Mouse (Mus musculus): ENCODE data around the gene Itgb7.
A peak's percentile ranks its signal among the peaks of the same experiment; 100 is the strongest.

The Itgb7 gene

DNA sequence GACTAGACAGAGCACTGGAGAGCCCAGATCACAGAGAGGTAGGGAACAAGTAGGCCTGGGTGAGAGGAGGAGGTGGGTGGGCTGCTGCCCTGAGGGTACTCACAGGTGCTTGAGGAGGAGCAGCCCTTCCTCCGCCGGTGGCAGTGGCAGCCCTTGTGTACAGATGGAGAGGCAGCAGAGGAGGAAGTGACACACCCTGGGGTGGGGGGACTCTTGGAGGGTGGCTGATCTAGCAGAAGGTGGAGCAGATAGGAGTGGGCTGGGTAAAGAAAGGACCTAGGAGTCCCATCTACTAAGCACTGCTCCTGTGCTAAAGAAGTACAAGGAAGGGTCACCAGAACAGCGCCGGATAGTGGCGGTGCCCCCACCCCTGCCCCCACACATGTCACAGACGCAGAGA is at the start of gene Itgb7:
Gene Itgb7 (minus strand): TSS at position 197 of the 400 bp plus-strand sequence.
- DNase-seq (ENCODE audit: low read depth, low spot score): no peak

DNA sequence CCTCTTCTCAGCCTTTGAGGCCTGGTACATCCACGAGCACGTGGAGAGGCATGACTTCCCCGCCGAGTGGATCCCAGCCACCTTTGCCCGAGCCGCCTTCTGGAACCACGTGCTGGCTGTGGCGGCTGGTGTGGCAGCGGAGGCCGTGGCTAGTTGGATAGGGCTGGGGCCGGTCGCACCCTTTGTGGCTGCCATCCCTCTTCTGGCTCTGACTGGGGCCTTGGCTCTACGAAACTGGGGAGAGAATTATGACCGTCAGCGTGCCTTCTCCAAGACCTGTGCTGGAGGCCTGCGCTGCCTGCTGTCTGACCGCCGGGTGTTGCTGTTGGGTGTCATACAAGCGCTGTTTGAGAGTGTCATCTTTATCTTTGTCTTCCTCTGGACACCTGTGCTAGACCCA is 48.9 kb upstream of the Itgb7 start:
- no peak for DNase-seq (ENCODE audit: low read depth, low spot score)

DNA sequence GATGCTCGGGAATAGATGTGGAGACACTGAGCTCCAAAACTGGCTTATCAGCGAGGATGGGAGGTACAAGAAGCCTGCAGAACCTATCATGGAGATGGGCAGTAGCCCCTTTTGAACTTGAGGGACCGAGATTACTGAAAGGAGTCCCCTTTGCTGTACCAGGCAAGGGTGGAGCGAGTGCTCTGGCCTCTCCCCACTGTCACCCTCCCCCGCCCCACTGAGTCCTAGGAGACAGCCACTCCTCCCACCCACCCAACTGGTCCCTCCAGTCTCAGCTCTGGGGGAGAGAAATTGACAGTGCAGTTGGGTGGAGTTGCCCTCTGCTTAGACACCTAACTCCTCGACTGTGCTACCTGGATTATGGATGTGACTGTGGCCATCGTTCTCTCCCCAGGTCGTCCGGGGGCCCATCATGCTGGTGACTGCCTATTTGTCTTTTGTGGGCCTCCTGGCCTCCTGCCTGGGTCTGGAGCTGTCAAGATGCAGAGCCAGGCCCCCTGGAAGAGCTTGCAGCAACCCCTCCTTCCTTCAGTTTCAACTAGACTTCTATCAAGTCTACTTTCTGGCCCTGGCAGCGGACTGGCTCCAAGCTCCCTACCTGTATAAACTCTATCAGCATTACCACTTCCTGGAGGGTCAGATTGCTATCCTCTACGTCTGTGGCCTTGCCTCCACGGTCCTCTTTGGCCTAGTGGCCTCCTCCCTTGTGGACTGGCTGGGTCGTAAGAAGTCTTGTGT is 48.2 kb upstream of the Itgb7 start:
- no peak for DNase-seq (ENCODE audit: low read depth, low spot score)

DNA sequence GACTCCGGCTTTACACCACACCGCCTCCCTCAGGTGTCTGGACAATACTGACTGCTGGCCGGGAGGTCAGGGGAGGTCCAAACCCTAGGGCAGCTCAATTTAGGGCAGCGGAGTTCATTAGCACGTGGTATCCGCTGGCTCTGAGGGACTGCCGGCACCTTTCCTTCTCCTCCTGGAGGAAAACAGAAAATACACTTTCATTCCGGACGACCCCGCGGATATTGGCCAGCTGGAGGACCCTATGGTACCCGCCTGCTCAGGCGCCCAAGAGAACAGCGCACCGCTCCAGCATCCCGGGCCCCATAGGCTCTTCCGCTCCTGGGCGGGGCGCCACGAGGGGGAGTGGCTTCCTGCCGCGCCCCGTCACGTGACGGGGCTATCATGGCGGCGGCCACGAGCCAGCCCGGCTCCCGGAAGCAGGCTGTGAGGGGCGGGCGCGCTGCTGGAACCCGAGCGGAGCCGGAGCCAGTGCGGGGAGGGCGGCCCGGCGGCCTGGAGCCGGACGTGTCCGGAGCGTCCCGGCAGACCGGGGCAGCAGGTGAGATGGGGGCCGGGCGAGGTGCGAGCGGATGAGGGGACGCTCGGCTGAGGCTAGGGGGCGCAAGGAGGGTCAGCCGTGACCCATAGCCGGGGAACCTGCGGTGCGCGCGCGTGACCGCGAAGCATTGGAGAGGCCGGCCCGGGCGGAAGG is 47.5 kb upstream of the Itgb7 start, which contains the start of gene Mfsd5:
Gene Mfsd5 (plus strand): TSS at position 363 of the 691 bp plus-strand sequence.
- DNase-seq (ENCODE audit: low read depth, low spot score): peak; percentile 88

DNA sequence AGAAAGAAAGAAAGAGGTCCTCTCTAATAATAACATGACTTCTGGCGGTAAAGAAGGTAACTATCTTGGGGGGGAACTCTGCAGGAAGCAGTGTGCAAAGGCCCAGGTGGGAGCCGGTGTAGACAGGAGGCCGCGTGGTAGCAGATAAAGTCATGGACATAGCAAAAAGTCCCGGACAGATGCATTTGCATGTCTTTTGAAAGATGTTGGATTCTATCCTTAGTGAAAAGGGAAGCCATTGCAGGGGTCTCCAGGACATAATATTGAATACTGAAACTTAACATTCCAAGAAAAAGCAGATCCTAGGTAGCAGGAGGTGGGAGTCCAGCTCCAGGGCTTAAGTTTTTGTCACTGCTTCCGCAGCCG is 47.0 kb upstream of the Itgb7 start:
- no peak for DNase-seq (ENCODE audit: low read depth, low spot score)

DNA sequence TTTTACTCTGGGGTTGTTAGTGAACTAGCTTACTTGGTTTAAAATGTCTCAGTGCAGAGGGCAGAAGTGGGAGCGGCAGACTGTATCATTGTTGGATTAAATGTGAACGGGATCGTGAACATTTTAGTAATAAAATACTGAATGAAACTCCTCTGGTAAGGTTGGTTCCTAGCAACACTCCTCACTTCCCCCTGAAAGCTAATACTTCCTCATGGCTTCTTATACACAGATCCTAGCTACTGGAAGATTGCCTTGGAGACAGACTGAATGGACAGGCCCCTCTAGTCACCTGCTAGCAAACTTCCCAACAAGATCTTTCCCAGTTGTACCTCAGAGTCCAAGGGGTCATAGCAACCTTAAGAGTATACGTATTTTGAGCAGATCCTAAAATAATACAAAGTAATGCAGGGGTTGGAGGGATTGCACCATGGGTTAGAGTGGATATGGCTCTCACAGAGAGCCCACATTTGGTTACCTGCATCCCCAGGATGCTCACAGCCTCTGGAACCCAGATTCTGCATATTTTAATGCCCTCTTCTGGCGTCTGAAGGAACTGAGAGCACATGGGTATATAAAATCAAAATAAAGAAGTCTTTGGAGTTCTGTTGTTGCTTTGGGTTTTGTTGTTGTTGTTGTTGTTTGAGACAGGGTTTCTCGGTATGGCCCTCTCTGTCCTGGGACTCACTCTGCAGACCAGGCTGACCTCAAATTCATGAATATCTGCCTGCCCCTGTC is 42.4 kb upstream of the Itgb7 start:
- DNase-seq (ENCODE audit: low read depth, low spot score): no peak

DNA sequence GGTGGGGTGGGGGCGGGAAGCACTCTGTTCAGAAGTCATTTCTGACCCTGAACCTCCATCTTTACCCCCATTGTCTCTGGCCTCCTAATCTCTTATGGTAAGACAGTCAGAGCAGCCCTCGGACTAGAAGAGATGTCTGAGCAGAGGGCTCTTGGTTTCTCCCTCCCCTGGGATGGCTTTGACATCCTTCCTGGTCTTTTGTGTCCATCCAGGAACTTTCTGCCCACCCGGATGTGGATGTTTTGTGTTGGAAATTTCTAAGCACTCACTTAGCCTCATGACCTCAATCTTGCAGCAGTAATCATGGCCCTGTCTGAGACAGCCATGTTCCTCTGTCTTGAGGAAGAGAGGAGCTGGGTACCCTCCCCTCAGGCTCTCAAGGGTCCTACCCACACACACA is 39.7 kb upstream of the Itgb7 start:
- no peak for DNase-seq (ENCODE audit: low read depth, low spot score)

DNA sequence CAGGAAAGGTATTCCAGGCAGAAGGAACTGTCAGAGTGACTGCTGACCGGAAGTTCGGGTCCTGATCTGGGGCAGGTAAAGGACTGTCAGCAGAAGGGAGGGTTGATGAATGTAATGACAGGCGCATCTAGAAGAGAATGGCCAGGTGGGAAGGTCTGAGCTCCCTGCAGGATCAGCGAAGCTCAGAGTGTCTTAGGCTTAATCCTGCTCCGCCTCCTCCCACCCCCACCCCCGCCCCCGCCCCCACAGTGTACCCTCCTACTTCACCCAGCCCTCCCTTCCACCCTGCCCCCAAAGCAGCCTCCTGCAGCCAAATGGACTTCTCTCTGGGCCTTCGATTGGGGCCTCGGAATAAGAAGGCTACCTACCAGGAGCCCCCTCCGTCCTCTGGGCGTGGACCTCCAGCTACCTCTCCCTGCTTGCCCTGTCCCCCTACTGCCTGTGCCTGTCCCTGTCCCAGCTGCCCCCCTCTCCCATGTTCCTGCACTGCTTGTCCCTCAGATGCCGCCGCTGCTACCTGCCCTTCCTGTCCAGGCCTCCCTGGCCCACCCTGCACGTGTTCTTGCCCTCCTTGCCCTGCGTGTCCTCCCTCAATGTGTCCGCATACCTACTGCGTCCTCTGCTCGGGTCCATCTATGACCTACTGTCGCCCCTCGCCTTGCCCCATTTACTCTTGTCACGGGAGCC is 38.7 kb upstream of the Itgb7 start, which contains the start of gene Gm9918:
Gene Gm9918 (plus strand): TSS at position 290 of the 687 bp plus-strand sequence.
- DNase-seq (ENCODE audit: low read depth, low spot score): no peak

DNA sequence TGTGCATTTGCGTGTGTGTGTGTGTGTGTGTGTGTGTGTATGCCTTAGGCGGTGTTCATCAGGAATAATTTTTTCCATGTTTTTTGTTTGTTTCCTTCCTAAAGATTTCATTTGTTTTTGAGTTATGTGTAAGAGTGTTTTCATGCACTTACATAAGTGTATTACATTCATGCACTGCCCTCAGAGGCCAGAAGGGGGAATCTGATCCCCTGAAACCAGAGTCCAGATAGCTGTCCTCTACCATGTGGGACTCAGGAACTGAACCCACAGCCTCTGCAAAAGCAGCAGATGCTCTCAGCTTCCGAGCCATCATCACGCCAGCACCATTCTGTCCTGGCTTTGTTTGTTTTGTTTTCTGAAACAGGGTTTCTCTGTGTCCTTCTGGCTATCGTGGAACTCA is 33.8 kb upstream of the Itgb7 start:
- peak; percentile 56 for DNase-seq (ENCODE audit: low read depth, low spot score)

DNA sequence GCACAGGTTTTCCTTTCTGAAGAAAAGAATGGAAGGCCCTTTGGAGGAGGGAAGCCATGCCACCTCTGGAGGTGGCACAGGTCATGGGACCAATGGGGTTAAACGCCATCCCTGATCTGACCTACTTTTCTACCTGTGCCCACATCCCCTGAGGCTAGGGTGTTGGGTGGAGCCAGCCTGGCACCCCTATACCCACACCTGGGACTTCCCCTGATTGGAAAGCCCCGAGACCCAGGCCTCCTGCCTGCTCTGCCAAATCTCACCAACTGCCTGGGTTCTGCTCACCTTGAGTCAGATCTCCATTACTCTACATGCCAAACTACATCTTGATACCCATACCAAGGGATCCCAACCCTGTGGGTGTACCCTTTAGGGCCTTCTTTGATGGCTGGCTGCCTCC is 31.3 kb upstream of the Itgb7 start:
- no peak for DNase-seq (ENCODE audit: low read depth, low spot score)

DNA sequence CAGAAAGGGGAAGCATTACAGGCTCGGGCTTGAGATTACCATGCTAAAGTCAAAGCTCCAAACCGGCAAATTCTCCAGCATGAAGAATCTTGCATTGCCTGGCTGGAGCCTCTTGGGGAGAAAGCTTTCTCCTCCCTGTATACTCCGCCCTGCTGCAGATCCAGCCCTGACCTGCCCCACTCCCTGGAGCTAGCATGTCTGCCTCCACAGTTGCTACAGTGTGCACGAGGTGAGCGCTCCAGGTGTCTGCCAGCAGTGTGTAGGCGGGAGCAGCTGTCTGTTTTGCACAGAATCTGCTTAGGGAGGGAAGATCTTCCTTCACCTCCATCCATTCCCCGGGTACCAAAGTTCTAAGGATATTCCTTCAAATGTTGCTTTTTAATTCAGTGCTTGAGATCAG is 30.8 kb upstream of the Itgb7 start:
- DNase-seq (ENCODE audit: low read depth, low spot score): no peak

DNA sequence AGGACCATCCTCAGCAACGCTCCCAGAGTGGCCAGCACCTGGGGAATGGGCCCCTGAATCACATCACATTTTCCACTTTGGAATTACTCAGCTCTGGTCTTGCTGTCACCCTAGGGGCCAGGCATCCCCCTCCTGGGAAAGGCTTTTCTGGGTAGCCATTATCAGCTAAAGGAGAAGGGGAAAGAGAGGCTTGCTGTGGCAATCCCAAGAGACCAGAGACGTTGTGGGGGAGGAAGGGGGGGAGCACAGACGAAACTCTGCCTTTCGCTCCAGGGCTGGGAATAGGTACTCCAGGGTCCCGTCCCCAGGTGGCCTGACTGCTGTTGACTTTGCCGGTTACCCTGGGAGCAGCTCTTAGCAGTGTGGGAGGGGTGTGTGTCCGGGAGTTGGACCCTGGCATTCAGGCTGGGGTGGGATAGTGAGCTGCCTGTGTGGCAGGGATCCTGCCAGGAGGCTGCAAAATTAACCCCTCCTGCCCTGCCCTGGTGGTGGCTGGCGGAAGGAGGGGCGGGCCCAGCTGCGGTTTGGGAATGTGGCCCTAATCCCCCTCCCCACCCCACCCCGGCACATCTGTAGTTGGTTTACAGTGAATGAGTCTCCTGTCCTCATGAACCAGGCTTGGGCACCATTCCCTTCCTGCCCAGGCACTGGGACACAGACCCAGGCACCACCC is 27.0 kb upstream of the Itgb7 start:
- peak; percentile 51 for DNase-seq (ENCODE audit: low read depth, low spot score)

DNA sequence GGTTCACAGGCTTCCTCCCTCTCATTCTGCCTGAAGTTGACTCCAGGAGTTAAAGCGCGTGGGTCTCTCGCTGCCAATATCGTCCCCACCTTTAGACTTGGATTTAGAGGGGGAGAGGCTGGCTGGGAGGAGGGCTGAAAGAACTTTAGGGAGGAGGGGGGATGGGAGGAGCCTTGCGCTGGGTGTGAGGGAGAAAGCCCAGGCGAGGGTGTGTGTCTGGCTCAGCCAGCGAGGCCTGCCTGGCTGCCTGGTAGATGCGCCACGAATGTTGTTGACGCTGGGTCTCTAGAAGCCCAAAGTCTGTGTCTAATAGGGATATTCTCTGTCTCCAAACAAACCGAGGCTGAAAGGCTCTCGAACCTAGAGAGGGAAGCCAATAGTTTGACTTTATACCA is 26.3 kb upstream of the Itgb7 start:
- peak; percentile 66 for DNase-seq (ENCODE audit: low read depth, low spot score)

DNA sequence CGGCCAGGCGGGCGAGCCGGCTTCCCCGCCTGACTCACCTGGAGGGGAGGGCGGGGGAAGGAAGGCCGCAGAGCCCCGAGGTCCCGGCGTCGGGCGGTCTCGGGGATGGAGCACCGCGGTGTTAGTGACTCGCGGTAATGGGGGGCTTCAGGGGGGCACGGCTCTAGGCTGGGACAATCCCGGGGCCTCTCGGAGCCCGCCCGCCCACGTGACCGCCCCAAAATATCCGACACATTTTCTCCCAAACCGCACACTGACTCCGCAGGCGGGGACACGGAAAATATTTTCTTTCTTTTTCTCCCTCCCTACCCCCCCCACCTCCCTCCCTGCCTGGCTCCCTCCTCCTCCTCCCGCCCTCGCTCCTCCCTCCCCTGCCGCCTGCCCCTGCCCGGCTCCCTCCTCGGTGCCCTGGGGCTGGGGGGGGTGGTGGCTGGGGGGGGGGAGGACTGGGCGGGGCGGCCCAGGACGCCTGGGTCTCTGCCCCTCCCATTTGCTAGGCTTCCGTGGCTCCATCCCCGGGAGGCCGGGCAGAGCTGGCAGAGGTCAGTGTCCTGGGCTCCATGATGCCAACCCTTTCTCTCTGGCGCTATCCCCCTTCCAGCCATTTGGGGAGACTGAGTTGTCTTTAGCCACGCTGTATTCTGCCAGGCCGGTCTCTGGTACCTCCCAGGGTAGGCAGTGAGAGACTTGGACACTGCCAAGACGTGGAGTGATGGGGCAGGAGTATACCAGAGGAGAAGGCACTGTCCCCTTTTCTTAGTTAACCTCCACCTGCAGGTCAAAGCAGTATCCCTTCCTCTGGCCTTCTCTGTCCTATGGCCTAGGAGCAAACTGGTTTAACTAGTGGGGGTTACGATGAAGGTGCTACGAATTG is 25.7 kb upstream of the Itgb7 start, which contains the start of gene Rarg:
Gene Rarg (minus strand): TSS at position 316 of the 874 bp plus-strand sequence.
- DNase-seq (ENCODE audit: low read depth, low spot score): peak; percentile 81

DNA sequence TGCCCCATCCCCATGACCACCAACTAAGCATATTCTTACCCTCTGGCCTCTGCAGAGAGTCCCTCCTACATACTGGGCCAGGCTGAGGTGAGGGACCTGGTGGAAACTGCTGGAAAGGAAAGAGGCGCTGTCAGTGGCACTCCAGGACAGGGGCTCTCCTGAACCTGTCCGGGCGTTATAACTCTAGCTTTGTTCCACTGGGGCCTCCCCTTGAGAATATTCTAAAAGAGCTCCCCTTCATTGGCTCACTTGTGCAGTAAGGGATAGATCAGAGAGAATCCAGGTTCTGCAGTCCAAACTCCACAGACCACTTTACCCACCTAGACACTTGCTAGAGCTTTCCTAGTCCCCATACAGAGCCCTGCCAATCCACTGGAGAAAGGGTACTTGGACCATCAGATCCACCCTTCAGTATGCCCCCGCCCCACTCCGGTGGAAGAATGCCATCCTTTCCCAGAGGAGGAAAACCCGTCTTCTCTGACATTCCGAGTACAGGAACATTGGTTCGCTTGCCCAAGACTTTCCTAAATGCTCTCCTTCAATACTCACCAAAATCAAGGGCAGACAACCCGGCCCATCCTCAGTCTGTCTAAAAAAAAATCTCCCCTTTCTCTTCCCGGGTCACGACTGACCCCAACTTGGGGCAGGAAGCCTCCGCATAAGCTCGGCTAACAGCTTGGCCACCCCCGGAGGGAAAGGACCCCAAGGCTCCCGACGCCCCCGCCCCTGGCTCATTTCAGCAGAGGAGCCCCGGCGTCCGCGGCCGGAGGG is 24.9 kb upstream of the Itgb7 start:
- DNase-seq (ENCODE audit: low read depth, low spot score): peak; percentile 42

DNA sequence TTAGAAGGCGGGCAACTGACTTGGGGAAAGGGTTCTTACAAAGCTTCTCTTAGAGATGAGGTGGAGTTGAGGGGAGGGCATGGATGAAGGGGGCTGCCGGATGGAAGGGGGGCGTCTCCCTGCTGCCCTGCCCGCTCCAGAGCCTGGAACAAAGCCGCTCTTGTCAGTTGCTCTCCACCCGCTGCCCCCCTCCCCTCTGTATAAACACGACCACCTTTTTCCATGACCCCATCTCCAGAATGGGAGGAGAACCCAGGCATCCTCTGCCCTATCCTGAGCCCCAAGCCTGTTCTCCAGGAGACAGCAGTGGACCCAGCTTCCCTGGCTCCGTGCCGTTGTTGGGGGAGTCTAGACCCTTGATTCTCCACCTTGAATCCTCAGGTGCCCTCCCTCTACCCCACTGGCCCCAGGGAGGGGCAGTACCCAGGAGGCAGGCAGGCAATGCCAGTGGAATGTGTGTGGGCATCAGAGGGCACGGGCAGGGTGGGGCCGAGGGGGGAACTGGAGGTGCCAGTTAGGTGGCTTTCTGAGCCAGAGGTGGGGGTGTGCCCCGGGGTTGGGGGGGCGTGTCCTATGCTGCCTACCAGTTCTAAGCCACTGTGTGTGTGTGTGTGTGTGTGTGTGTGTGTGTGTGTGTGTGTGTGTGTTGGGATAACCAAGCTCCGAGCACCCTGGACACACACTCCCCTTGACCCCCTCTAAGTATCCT is 24.0 kb upstream of the Itgb7 start:
- no peak for DNase-seq (ENCODE audit: low read depth, low spot score)

DNA sequence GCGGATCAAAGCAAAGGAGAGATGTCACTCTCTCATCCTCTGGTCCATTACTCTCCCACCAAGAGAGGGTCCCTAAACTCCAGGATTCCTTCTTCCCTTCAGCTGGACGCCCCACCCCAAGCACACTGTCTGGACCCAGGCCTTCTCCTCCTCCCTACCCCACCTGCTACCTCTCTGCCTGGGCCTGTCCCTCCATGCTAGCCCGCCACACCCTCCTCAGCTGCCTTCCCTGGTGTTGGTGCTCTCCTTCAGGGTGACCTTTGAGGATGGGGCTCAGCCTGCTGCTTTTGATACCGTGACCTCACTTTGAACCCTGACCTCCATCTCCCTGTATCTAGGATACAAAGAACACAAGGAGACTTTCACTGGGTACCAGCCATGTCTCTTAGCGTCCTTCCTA is 18.8 kb upstream of the Itgb7 start:
- DNase-seq (ENCODE audit: low read depth, low spot score): no peak

DNA sequence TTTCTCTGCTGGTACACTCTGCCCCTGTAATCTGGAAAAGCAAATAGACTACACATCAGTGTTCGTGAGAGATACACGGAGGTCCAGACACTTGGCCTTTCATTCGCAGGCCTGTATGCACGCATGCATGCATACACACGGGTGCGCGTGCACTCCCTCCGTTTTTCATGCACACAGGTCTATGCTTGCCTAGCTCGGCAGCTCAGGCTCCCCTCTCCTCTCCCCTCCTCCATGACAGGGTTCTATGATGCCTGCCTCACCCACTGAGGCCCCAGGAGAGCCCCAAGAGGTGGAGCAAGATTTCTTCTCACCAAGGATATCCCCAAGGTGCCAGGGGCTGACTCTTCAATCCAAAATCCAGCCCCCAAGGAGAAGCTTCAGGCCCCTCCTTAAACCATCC is 18.2 kb upstream of the Itgb7 start:
- no peak for DNase-seq (ENCODE audit: low read depth, low spot score)

DNA sequence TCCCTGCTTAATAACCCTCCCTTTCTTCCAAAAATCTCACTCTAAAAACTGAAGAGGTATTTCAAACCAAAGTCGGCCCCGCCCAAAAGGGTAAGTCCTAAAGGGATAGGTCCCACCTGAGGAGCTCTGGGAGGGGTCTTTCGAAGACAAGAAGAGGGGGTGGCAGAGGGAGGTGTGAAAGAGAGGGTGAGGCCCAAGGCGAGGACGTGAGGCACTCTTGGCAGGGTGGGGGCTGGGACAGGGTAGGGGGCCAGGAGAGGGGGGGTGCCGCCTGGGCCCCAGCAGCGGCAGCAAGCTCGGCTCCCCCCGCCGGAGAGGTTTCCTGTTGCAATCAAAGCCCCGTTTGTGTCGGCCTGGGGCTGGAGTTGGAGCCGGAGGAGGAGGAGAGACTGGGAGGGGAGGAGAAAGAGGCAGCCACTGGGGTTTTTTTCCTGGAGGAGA is 17.5 kb upstream of the Itgb7 start:
- no peak for DNase-seq (ENCODE audit: low read depth, low spot score)

All from 3T3-L1 (cell line).